Mouse (Mus musculus) induced T-regulatory cell, adult 2 months (primary cell): ENCODE results near the gene Ano6.

Experiments used
- DNase-seq: peaks from one replicate; pipeline ENCODE4 v3.0.0-alpha.2; 2012; ENCODE audit warnings: low read depth

Ano6 gene

DNA sequence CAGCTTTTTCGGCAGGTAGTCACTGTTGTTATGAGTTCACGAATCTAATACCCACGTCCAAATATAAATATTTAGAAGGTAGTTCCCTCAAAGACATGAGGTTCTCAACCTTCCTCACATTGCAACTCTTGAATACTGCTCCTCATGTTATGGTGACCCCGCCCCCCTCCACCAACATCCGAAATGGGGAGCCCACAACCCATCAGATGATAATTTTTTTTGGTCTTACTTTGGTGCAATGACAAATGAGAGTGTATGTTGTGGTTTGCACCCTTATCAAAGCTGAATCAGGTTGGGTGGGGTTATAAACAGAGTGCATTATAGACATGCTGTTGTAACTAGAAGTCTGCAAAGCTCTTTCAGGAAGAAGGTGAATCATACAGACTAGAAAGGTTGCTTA is 99.7 kb downstream of the Ano6 start:
- DNase-seq: peak; percentile 11

DNA sequence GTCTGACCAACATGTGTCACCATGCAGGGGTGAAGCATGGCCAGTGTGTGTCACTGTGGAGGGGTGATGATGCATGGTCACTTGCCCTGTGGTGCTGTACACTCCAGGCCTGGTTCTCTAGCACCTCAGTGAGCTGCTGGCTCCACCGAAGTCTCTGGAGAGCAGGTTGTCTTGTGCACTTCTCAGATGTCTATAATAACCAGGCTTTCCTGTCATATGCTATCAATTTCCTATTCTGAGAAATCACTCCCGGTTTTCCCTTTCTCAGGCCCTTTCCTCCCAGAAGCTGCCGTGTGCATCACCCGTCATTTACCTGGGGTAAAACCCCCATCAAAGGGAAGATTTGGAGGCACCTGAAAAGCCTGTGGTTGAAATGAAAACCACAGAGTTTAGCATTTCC is 101.5 kb downstream of the Ano6 start:
- DNase-seq: no peak

DNA sequence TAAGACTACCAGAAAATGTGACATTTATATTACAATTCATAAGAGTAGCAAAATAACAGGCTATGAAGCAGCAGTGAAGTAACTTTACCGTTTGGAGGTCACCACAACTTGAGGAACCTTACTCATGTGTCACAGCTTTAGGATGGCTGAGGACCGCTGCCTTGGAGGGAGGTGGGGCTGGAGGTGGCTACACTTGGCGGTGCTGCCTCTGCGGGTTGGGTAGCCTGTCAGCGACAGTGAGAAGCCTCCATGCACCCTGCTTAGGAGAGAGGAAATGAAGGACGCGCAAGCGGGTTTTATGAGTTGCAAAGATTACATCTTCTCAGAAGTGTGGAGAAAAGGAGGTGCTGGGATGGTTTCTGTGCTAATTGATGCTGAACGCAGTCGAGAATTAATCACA is 102.3 kb downstream of the Ano6 start:
- DNase-seq: no peak

DNA sequence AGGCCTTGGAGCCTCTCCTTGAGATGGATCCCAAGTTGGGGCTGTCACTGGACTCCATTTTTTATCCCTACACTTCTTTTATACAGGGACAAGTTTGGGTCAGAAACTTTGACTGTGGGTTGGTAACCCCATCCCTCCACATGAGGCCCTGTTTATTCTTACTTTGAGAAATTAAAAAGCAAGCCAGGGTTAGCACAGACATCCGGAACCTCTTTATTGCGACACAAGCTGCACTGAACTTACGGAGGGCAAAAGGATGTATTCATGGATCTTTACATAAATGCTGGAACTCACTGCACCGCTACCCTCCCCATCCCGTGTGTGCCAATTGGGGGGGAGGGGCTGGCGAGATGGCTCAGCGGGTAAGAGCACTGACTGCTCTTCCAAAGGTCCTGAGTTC is 105.1 kb downstream of the Ano6 start:
- DNase-seq: no peak

DNA sequence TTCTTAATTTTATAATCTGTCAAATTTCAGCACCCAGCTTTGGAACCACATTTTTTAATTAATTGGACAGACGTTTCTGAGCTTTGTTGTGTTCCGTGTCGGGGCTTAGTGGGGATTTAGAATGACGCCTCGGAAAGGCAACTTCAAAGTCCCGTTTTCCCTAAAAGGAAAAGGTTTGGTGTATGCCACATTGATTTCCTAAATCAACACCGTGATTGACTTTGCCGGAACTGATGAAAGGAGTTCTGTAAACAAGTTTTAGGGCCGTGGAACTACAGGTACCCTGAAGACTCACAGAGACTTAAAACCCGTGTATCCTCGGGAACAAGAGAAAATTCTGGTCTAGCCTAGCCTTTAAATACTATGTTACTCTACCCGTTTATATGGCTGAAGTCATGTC is 107.0 kb downstream of the Ano6 start:
- no peak for DNase-seq

DNA sequence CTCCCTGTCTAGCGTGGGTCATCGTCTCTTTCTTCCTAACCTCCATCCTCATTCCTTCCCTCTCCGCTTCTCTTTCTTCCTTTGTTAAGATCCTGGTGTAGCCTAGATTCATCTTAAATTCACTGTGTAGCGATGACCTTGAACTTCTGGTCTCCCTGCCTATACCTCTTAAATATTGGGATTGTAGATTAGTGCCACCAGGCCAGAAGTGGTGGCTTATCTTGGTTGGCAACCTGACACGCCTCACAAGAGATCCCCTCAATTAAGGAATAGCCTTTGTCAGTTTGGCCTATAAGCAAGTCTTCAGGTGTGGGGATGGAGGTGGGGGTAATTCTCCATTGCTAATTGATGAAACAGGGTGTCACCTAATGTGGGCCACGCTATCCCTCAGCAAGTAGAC is 107.8 kb downstream of the Ano6 start:
- no peak for DNase-seq

DNA sequence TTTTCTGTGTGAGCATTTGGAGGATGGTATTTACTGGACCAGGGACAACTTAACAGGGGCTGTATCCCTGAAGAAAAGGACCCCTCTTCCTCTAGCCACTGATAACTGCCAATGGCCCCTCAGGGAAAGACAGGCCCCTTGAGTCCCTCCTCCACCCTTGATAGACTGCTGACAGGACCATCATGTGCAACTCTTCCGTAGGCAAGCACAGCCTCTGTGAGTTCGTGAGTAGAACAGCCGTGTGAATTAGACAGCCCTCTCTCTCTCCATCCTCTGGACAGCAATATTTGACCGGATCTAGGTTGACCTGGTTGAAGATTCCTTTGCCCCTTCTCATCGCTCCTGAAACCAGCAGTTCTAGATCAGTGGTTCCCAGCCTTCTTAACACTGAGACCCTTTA is 111.8 kb downstream of the Ano6 start:
- no peak for DNase-seq

DNA sequence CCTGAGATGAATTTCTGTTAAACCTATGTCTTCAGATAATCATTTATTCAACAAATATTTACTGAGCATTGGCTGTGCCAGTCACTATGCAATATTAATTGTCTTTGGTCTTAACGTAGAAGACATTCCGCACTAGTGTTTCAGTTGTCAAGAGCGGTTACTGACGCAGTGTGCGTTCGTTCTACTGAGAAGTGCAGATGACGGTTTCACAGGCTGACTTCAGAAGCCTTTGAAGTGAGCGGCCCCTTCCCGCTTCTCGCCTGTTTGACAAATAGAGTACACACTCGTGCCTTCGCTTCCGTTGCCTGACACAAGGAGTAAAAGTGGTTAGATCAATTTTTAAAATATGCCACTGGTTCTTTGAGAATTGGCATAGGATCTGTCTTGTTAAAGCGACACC is 113.6 kb downstream of the Ano6 start:
- no peak for DNase-seq

DNA sequence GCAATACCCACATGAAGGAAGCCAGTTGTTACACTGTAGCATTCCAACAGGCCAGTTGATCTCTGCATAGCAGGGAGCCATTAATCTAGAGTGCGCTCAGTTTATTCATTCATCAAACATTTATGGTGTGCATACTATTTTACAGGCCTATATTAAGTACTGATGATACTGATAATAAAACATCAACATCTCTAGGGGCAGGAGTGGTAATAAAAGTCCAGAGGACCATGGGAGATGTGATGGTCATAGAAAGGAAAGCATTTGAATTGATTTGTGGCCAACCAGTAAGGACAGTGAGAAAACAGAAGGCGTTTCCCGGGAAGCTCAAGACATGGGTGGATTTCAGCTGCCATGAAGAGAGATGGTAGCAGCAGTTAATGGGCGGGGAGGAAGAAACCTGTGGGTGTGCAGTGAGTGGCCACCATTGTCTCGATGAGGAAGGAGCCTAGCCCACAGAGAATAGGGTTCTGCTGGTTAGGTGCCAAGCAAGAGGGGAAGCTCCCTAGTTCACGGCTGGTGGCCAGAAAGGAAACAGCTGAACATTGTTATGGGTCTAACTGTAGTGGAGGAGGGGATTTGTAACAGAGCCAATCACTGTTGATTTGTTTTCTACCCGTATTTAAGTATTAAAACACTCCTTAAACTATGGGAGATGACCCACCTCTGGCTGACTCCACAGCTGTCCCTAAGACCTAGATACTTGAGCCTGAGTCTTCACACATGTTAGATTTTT is 115.5 kb downstream of the Ano6 start:
- DNase-seq: no peak

DNA sequence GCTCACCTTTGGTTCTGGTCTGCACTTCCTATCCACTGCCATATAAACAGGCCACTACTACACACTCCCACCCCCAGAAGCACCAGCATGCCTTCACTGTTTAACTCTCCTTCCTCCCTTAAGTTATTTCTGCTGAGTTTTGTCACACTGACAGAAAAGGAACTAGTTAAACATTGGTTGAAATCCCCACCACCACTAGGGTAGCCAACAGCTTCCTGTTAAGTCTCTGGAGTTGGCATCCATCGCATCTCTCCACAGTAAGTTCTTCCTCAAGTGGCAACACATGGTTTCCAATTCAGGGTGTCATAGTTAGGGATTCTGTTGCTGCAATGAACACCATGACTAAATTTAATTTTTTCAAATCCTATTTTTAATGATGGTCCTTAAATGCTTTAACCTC is 116.2 kb downstream of the Ano6 start:
- DNase-seq: no peak

DNA sequence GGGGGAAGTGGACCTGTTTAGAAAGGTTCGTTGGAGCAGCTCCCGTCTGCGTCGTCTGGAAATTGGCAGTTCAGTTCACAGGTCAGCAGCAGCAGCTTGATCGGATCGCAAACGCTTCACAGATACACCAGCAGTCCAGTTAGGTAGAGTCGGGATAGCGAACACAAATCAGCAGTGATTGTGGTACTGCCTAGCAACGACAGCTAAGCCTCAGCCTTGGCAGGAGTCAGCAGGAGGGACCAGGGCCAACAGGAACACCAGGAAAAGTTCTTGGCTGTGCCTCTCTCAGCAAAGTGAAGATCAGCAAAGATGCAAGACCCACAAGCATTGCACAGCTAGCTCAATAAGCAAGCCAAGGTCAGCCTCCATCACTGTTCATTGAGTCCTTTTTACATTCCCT is 116.7 kb downstream of the Ano6 start:
- DNase-seq: no peak

DNA sequence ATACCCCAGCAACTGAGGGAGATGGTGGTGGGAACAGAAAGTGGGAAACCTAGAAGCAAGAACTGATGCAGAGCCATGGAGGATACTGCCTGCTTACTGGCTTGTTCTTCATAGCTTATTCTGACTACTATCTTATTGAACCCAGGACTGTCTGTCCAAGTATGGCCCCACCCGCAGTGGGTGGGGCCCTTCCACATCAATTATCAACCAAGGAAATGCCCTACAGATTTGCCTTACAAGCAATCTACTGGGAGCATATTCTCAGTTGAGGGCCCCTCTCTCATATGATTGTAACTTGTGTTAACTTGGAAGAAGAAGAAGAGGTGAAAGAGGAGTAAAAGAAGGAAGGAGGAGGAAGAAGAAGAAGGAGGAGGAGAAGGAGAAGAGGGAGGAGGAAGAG is 117.3 kb downstream of the Ano6 start:
- DNase-seq: no peak

DNA sequence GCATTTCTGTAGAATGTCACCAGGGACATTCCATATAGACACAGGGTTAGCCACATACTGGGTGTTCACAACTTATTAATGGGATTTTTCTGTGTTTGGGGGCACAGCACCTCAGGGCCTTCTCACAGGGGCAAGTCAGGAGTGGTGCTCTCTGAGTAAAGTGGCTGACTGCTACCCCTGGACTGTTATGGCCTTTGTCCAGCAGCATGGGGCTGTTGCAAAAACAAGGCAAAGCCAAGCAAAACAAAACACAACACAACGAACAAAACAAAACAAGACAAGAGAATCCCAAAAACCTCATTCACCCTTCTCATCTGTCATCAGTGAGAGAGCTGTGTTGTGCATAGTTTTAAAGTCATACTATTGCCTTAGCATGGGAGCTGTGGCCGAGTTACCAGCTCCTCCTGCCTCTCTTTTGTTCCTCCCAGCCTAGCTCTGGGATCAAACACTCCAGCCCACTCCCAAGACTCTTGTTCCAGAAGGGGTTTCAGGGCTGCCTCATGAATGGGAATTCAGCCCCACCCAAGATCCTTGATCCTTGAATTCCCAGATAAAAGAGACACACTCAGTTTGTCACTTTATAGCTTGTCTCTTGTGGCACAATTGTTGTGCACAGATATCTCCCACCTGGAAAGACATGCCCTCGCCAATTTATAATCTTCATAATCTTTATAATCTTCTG is 119.6 kb downstream of the Ano6 start:
- no peak for DNase-seq

DNA sequence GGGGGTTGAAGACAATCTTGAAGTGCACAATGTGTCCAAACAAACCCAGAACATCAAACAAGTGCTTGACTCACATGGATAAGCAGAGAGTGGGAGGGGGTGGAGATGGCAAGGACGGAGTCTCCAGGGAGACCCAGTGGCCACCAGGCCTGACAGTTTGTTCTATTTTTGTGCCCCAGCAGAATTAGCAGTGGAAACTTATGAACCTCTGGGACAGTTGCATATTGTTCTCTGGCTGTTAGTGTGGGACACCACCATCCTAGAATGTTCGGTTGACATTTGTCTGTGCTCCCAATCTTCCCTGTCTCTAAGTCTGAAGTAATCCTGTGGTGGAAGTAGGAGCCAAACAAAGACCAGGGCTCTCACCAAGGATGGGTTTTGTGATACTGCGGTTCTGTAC is 124.3 kb downstream of the Ano6 start:
- no peak for DNase-seq

DNA sequence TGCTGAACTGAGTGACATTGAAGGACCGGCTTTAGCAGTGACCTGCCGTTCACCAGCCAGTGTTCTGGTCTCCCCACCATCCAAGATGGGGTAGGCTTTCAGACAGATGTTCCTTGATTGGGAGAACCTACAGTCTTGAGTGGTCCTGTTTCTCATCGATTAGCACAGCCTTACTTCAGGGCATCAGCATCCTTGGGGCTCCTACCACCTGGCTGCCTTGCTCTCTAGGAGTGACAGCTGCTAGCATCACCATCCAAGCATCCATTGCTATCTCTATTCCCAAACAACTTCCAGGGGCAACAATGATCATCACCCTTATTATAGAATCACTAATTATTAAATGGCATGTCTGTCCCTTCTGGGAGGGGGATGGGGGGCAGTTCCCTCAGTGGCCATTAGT is 124.8 kb downstream of the Ano6 start:
- DNase-seq: no peak

DNA sequence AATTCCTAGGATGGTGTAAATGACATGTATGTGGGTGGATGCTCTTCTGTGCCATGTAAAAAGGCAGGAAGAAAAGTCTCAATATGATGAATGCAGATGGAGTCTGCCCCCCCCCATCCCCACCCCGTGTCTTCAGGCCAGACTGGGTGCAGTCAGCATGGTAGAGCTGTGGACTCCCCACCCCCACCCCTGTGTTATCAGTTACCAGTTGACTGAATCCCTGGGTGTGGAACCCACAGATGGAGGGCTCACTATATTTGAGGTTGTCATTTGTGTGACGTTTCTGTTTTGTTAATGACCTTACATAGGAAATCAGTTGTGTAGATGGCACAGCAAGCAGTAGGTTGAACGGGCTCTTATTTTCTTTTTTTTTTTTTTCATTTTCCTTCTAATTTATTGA is 126.7 kb downstream of the Ano6 start:
- DNase-seq: no peak

DNA sequence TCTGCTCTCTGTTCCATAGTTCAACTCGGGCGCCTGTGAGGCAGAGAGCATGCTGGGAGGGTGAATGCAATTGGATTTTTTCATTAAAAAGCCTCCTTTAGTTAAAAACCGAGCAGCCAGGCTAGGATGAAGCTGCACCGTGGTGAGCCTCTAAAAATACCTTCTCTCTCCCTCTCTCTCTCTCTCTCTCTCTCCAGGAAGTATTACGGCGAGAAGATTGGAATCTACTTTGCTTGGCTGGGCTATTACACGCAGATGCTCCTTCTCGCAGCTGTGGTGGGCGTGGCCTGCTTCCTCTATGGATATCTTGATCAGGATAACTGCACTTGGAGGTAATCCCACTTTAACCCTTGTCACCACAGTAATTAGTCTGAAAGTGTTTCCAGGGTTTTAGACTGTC is 129.4 kb downstream of the Ano6 start:
- DNase-seq: no peak

DNA sequence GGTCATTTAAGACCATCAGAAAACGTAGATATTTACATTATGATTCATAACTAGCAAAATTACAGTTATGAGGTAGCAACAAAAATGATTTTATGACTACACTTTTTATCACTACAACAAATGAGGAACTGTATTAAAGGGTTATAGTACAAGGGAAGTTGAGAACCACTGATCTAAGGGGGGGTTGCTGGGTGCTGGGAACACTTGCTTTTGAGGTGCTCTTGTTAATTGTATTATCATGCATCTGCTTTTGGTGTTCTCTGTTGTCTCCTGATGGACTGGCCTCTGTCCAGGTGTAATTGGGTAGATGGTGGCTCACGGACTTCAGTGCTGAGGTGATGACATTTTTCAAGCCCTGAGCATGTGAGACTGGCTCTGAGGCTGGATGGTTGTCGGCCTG is 130.4 kb downstream of the Ano6 start:
- DNase-seq: no peak

DNA sequence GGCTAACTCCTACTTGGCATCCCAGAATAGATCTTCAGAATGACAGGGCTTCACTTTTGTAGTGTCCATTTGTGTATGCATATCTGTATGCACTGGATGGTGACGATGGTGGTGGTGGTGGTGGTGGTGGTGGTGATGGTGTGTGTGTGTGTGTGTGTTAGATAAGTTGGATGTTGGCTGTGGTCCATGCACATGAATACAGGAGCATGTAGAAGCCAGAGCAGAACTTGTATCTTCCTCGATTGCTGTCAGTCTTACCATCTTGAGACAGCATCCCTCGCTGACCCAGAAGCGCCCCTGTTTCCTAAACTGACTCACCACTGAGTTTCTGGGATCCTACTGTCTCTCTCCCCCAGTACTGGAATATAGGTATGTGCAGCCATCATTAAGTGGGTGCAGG is 131.0 kb downstream of the Ano6 start:
- DNase-seq: no peak

DNA sequence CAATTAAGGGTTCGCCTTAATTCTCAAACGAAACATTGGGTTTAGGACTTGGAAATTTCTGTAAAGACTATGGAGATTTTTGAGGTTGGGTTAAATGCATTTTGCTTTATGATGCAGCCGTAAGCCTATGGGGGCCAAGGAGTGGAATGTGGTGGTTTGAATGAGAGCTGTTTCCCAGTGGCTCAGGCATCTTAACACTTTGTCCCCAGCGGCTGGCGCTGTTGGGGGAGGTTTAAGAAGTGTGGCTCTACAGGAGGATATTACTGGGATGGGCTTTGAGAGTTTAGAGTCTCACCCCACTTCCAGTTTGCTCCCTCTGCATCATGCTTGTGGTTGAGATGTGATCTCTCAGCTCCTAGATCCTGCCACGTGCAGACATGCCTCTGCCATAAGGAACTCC is 131.9 kb downstream of the Ano6 start:
- DNase-seq: no peak

DNA sequence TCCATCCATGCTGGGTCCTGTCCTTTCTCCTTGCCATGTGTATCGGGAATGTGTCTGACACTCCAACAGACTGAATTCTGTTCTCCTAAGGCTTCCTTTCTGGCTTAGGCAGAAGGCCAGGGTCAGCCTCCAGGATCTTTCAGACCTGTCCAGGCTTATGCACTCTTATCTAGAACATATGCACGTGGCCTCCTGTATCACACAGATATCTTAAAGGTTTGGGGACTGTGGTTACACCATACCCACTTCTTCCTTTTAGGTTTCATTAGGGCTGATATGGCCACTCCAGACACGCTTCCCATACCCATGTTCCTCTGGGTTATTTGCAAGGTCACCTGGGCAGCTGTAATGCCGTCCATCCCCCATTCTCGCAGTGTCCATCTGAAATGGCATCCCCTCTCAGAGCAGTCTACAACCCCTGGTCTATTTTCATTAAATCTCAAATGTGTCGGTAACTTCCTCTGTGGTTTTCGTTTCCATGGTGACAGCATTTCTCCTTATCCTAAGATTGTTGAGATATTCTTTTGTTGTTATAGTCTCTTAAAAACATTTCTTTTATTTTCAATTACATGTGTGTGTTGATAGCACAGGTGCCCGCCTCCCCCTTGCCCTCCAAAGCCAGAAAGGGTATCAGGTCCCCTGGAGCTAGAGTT is 134.8 kb downstream of the Ano6 start:
- DNase-seq: peak; percentile 19

DNA sequence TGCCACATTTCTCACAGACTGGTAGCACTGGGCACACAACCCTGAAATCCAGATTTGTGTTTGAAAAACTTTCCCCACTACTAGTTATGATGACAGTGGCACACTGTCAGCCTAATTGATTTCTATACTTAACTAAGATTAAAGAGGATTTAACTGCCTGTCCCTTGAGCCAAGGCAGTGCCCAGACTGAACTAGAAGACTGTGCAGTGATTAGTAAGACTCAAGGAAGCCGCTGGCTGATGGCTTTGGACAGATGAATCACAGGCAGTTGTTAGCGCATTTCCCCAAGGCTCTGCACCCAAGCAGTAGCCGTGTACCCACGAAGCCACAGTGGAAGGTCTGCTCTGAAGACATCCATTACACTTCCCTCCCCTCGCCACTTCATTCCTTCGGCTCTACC is 138.4 kb downstream of the Ano6 start:
- DNase-seq: no peak

DNA sequence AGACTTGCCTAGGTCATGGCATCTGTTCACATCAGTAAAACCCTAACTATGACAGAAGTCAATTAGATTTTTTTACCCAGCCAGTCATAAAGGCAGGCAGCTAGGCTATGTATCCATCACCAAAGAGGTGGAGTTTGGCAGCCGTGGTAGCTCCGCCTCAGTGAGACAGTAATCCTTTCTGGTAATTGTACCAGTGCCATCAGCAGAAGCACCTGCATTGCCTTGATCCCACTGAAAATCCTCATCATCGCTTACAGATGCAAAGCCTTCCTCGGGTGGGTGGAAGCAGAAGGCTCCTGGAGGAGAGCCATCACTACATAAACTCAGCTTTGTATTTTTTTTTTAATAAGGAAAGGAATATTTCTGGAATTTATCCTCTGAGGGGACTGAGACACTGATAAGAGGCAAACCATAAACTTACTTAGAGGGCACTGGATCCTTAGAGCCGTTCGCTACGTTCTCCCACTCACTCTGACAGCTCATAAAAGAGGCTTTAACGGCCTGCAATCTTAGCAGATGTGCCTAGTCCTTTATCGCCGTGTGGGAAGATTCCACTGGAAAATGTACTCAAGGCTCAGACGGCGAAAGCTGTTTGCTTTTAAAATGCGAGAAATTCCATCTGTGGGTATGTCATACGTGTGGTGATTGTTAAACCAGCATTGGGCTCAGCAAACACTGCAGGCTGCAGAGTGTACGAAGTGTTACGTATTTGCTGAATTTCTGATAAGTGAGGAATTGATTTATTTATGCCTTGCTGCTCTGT is 140.6 kb downstream of the Ano6 start:
- no peak for DNase-seq
